Mouse (Mus musculus): ENCODE data around the gene Loxl4. TPM values are rescaled to one million over a fixed set of nuclear protein-coding genes. Genes with fewer than 3 reads are reported as not detected.

The Loxl4 gene
- total and polyA plus RNA-seq, 3 experiments = 0.03 to 0.04 TPM; not detected in 1

GRCm38 (mm10) chr19:42591534-42591933 is 21.1 kb downstream of the Loxl4 start:
- no peak for TF ChIP-seq POLR2AphosphoS2 (IDR thresholded peaks at IDR 0.05; ENCODE audit: low read length)
- no peak for TF ChIP-seq MAX (IDR thresholded peaks at IDR 0.05; ENCODE audit: low read length)
- TF ChIP-seq TCF12 (IDR thresholded peaks at IDR 0.05; ENCODE audit: low read depth, low read length) = no peak
- TF ChIP-seq ZKSCAN1 (IDR thresholded peaks at IDR 0.05; ENCODE audit: low read depth, low read length) = no peak
- TF ChIP-seq RAD21 (IDR thresholded peaks at IDR 0.05; ENCODE audit: low read depth, low read length) = no peak
- no peak for TF ChIP-seq USF1 (IDR thresholded peaks at IDR 0.05; ENCODE audit: low read depth, low read length)
- no peak for TF ChIP-seq SMC3 (IDR thresholded peaks at IDR 0.05; ENCODE audit: low read depth, low read length)
- no peak for TF ChIP-seq MEF2A (IDR thresholded peaks at IDR 0.05; ENCODE audit: extremely low read depth, insufficient replicate concordance, low read depth, low read length, poor library complexity, severe bottlenecking)
- no peak for TF ChIP-seq POLR2AphosphoS5 (IDR thresholded peaks at IDR 0.05; ENCODE audit: borderline replicate concordance, low read depth, low read length)
- no peak for TF ChIP-seq EP300 (IDR thresholded peaks at IDR 0.05; ENCODE audit: low read depth in 1 of 2, low read length in 2 of 2)
- TF ChIP-seq TBP (IDR thresholded peaks at IDR 0.05; ENCODE audit: low read depth, low read length) = no peak
- no peak for TF ChIP-seq MAFK (IDR thresholded peaks at IDR 0.05; ENCODE audit: borderline replicate concordance, low read depth, low read length)
- no peak for TF ChIP-seq GABPA (IDR thresholded peaks at IDR 0.05; ENCODE audit: low read depth, low read length)
- Histone ChIP-seq H3K27ac (ENCODE audit: control insufficient read depth, low read depth, low read length) (no peak overlapping the region), H3K9me3 (replicated peaks; ENCODE audit: insufficient read depth, low read length) (no peaks in the 10 kb centered on the region), H3K4me1 (ENCODE audit: control insufficient read depth in 1 of 2, insufficient read depth in 2 of 2, low read length in 2 of 2) (no peaks in the 10 kb centered on the region), H3K9ac (ENCODE audit: control insufficient read depth, low read depth, low read length, poor library complexity, severe bottlenecking) (no peak overlapping the region), H3K4me3 (ENCODE audit: control insufficient read depth in 1 of 2, insufficient read depth in 1 of 2, low read depth in 2 of 2, low read length in 2 of 2) (no peak overlapping the region), H3K27me3 (ENCODE audit: control insufficient read depth in 1 of 2, insufficient read depth in 2 of 2, low read length in 2 of 2) (no peaks in the 10 kb centered on the region), H3K79me2 (ENCODE audit: control insufficient read depth, insufficient read depth, low read length, poor library complexity) (no peaks in the 10 kb centered on the region), H3K36me3 (ENCODE audit: control insufficient read depth in 1 of 2, insufficient read depth in 2 of 2, low read length in 2 of 2) (peaks cover 0 to 24% of the 10 kb centered on the region in 2 experiments; a peak in 2 of 4 replicates)
- DNase-seq (ENCODE audit: low read depth, low spot score) = no peak

GRCm38 (mm10) chr19:42589246-42589645 is 23.4 kb downstream of the Loxl4 start:
- no peaks in the 10 kb centered on the region for H3K4me1 ChIP-seq (ENCODE audit: control insufficient read depth in 1 of 2, insufficient read depth in 2 of 2, low read length in 2 of 2)
- no peaks in the 10 kb centered on the region for H3K27me3 ChIP-seq (ENCODE audit: control insufficient read depth in 1 of 2, insufficient read depth in 2 of 2, low read length in 2 of 2)
- TF ChIP-seq CTCF (IDR thresholded peaks at IDR 0.05 in 2 of 3, conservative IDR thresholded peaks at IDR 0.05 in 1 of 3; ENCODE audit: control insufficient read depth in 1 of 3, insufficient read depth in 1 of 3, low read depth in 2 of 3, low read length in 3 of 3, poor library complexity in 1 of 3, severe bottlenecking in 1 of 3) (peak in 1 of 3 experiments; percentile 52; a peak in 2 of 6 replicates), SMC3 (IDR thresholded peaks at IDR 0.05; ENCODE audit: low read depth, low read length) (peak; percentile 54), MYB (IDR thresholded peaks at IDR 0.05; ENCODE audit: low read depth, low read length) (no peak), ZC3H11A (IDR thresholded peaks at IDR 0.05; ENCODE audit: low read depth, low read length) (peak; percentile 21; the same call in 1 of the 2 replicates), RAD21 (IDR thresholded peaks at IDR 0.05; ENCODE audit: low read depth, low read length) (peak; percentile 52)
- no peak for DNase-seq (ENCODE audit: low read depth, low spot score)
- H3K9me3 ChIP-seq (replicated peaks; ENCODE audit: insufficient read depth, low read length) = no peaks in the 10 kb centered on the region
- no peak overlapping the region for H3K9ac ChIP-seq (ENCODE audit: control insufficient read depth, low read depth, low read length, poor library complexity, severe bottlenecking)
- no peaks in the 10 kb centered on the region for H3K79me2 ChIP-seq (ENCODE audit: control insufficient read depth, insufficient read depth, low read length, poor library complexity)
- no peak overlapping the region for H3K4me3 ChIP-seq (ENCODE audit: control insufficient read depth in 1 of 2, insufficient read depth in 1 of 2, low read depth in 2 of 2, low read length in 2 of 2)
- H3K36me3 ChIP-seq (ENCODE audit: control insufficient read depth in 1 of 2, insufficient read depth in 2 of 2, low read length in 2 of 2) = peaks cover 0 to 34% of the 10 kb centered on the region in 2 experiments; a peak in 2 of 4 replicates
- no peak overlapping the region for H3K27ac ChIP-seq (ENCODE audit: control insufficient read depth, low read depth, low read length)

All from MEL (cell line).